Mouse (Mus musculus): ENCODE results near the gene Jph4. TPM values are rescaled to one million over a fixed set of nuclear protein-coding genes. Genes with fewer than 3 reads are reported as not detected.

The Jph4 gene
- total RNA-seq, 2 experiments from 2014 or later = 366 to 372 TPM

Other genes starting within 250 kb of the Jph4 start
- gene Homez, start 246.0 kb downstream of the Jph4 start, total RNA-seq (2021) = 10 to 100 TPM; 11.5 to 16.7 TPM
- gene Ppp1r3e, start 239.4 kb downstream of the Jph4 start, total RNA-seq (2021) = 10 to 100 TPM; 18.2 to 19.1 TPM
- 100 to 1,000 TPM; 104 to 105 TPM for gene Bcl2l2, start 233.6 kb downstream of the Jph4 start, total RNA-seq (2021)
- gene Gm20521, start 233.5 kb downstream of the Jph4 start, total RNA-seq (2021) = 1 to 10 TPM in 1 of 2 experiments, under 1 TPM in 1; 0.40 to 2.1 TPM
- 100 to 1,000 TPM; 233 to 257 TPM for gene Pabpn1, start 224.4 kb downstream of the Jph4 start, total RNA-seq (2021)
- 100 to 1,000 TPM; 630 to 690 TPM for gene Slc22a17, start 203.8 kb downstream of the Jph4 start, total RNA-seq (2021)
- gene Efs, start 190.8 kb downstream of the Jph4 start, total RNA-seq (2021) = 1 to 10 TPM; 5.8 to 8.1 TPM
- not detected for gene Il25, start 184.2 kb downstream of the Jph4 start, total RNA-seq (2021)
- 10 to 100 TPM; 38.2 to 40.8 TPM for gene Cmtm5, start 180.7 kb downstream of the Jph4 start, total RNA-seq (2021)
- gene Myh6, start 150.0 kb downstream of the Jph4 start, total RNA-seq (2021) = 1 to 10 TPM; 2.7 to 3.7 TPM
- gene Gm17428, start 140.0 kb downstream of the Jph4 start, total RNA-seq (2021) = not detected
- 1 to 10 TPM; 5.6 to 7.8 TPM for gene Myh7, start 122.3 kb downstream of the Jph4 start, total RNA-seq (2021)
- gene Ngdn, start 101.5 kb downstream of the Jph4 start, total RNA-seq (2021) = 10 to 100 TPM; 20.2 to 21.6 TPM
- 10 to 100 TPM; 37.2 to 37.9 TPM for gene Zfhx2, start 24.6 kb downstream of the Jph4 start, total RNA-seq (2021)
- 10 to 100 TPM; 26.7 to 28.1 TPM for gene Thtpa, start 22.2 kb downstream of the Jph4 start, total RNA-seq (2021)
- 10 to 100 TPM; 10.4 to 12.3 TPM for gene Ap1g2, start 10.3 kb downstream of the Jph4 start, total RNA-seq (2021)
- gene Dhrs2, start 105.1 kb upstream of the Jph4 start, total RNA-seq (2021) = not detected